Mouse (Mus musculus) liver, embryonic 15.5 days (tissue): Measurements from ENCODE around the gene 3110009E18Rik. TPM values are rescaled to one million over a fixed set of nuclear protein-coding genes. Genes with fewer than 3 reads are reported as not detected.
A peak's percentile ranks its signal among the peaks of the same experiment; 100 is the strongest.

ENCODE experiments used
- ATAC-seq: fragments of 200-750 bp; cut with Nextera tagmentation; 2 replicates; pipeline ENCODE4 v1.8.0; 2017; ENCODE audit warnings: moderate number of reproducible peaks, mild to moderate bottlenecking, moderate library complexity; ENCODE audit not compliant: insufficient read depth
- H3K27ac ChIP-seq: fragments of 300-500 bp; sonication (generic); replicated peaks from 2 replicates; pipeline ENCODE4 v1.5.1; 2015; ENCODE audit warnings: mild to moderate bottlenecking, inconsistent platforms
- H3K27me3 ChIP-seq: fragments of 300-500 bp; sonication (generic); 2 replicates; pipeline ENCODE4 v1.6.1; 2015; ENCODE audit warnings: mild to moderate bottlenecking, inconsistent platforms
- H3K36me3 ChIP-seq: fragments of 300-500 bp; sonication (generic); replicated peaks from 2 replicates; pipeline ENCODE4 v1.6.1; 2015; ENCODE audit warnings: moderate library complexity, mild to moderate bottlenecking, inconsistent platforms
- H3K4me1 ChIP-seq: fragments of 300-500 bp; sonication (generic); replicated peaks from 2 replicates; pipeline ENCODE4 v1.6.1; 2015; ENCODE audit warnings: inconsistent platforms
- H3K4me2 ChIP-seq: fragments of 300-500 bp; sonication (generic); 2 replicates; pipeline ENCODE4 v1.6.1; 2015; ENCODE audit warnings: moderate library complexity, mild to moderate bottlenecking, inconsistent platforms
- H3K4me3 ChIP-seq: fragments of 300-500 bp; sonication (generic); replicated peaks from 2 replicates; pipeline ENCODE4 v1.5.1; 2015; ENCODE audit warnings: mild to moderate bottlenecking, inconsistent platforms
- H3K9ac ChIP-seq: fragments of 300-500 bp; sonication (generic); 2 replicates; pipeline ENCODE4 v1.6.1; 2015; ENCODE audit warnings: moderate library complexity, mild to moderate bottlenecking, inconsistent platforms
- H3K9me3 ChIP-seq: fragments of 300-500 bp; sonication (generic); replicated peaks from 2 replicates; pipeline ENCODE4 v1.6.1; 2016; ENCODE audit warnings: inconsistent platforms
- WGBS: fragments of 180-500 bp; shearing (Covaris S2); methylation state at CpG from one replicate; pipeline ENCODE4 v1.1.7; 2015; ENCODE audit warnings: mixed read lengths; ENCODE audit not compliant: insufficient replicate concordance; 5-methylcytosine and 5-hydroxymethylcytosine counted together
- polyA plus RNA-seq: library from polyadenylated mRNA; unstranded; fragments of >200 nt; fragmentation: Nextera tagmentation; extraction: Ambion mirVana; gene quantifications from 2 replicates; pipeline ENCODE4 v1.2.1, GENCODE M21; 2015

Gene 3110009E18Rik
- polyA plus RNA-seq: 4.9 and 5.8 TPM in 2 replicates

DNA sequence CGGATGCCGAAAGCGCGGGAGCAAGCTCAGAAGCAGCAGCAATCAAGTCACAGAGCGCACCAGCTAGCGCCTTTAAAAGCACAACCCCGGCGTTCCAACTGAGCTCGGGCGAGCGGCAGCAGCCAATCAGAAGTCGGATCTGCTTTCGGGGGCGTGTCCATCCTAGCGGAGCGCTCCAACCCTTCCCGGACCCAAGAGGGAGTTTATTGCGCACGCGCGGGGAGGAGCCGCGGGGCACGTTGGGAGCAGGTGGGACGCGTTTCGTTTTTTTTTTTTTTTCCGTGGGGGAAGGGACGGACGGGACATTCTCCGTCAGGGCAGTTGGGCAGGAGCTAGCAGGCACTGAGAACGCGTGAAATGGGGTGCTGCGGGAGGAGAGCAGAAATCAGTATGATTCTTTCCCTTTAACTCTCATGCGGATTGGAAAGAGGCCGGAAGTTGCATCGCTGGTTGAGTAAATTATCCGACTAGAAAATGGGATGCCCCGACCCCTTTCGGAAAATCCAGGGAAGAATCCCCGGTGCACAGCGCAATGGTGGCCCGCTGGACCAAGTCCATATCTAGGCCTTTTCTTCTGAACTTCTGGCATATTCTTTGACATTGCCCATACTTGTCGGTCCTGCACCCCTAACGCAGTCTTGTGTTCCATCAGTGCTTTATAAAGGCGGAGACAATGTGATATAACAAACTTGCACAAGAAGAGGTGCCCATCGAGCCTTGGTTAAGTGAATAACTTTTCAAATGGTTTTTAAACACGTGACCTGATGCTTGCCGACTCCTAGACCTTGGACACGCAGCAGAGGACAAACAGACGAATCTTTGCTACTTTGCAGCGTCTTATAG lies at the start of gene 3110009E18Rik, which contains the start of gene Dbi:
3110009E18Rik (plus strand) TSS at position 219 of the 843 bp plus-strand sequence.
Dbi (minus strand) TSS at position 110 of the 843 bp plus-strand sequence.
- peak within 1 kb of the TSS; percentile 72 for H3K4me3 ChIP-seq
- peaks cover 16% of the 10 kb centered on the region for H3K36me3 ChIP-seq
- WGBS: 1% methylated on average over 51 of the region's 52 CpGs
- peak within 1 kb of the TSS; percentile 96 for H3K4me2 ChIP-seq
- H3K4me1 ChIP-seq: peaks cover 42% of the 10 kb centered on the region
- peak within 1 kb of the TSS; percentile 89 for H3K27ac ChIP-seq
- H3K9me3 ChIP-seq: no peaks in the 10 kb centered on the region
- H3K27me3 ChIP-seq: no peaks in the 10 kb centered on the region
- H3K9ac ChIP-seq: peak within 1 kb of the TSS; percentile 67
- ATAC-seq: peak; percentile 84

- H3K27ac ChIP-seq: peak overlapping the region; percentile 73
- ATAC-seq: peak; percentile 36; the same call in 1 of the 2 replicates
Observed at GRCm38 (mm10) chr1:120072900-120073299, 48.1 kb upstream of the 3110009E18Rik start.

DNA sequence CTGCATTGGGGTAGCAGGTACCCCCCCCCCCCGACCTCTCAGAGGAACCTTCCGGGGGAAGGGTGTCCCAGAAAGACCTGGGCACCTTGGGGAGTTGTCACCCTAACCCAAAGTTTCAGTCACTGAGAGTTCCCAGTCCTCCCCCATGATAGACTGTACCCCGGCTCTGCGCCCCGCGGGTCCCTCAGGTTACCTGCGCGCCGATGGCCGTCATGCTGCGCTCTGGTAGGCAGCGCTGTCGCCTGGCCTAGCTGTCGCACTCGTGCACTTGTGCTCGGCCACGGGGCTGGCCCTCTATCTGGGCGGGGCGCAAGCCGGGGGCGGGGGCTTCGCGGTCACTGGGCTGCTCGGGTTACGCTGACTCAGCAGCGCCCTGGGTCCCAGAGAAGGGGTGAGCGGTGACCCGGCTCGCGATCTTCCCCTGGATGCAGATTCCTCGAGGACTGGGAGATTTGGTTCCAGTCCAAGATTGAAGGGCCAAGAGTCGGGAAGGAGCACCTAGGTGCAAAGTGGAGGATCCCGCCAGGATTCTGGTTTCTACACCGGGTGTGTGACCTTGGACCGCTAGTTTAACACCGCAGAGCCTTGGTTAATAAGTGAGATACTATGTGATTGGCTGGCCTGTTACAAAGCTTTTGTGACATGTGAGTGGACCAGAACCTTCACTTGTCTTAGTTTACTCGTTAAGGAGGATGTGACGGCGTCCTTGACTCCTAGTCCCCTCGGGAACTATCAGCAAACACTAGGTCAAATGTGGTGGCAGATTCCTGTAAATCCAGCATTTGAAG lies 47.3 kb upstream of the 3110009E18Rik start, which contains the start of gene Tmem37:
Tmem37 (minus strand) TSS at position 556 of the 788 bp plus-strand sequence.
- 4% methylated on average over 40 of the region's 40 CpGs for WGBS
- peak within 1 kb of the TSS; percentile 73 for H3K27ac ChIP-seq

More at GRCm38 (mm10) chr1:120072900-120073299, 48.1 kb upstream of the 3110009E18Rik start:
- H3K9me3 ChIP-seq: no peaks in the 10 kb centered on the region
- no peak overlapping the region for H3K9ac ChIP-seq
- H3K4me2 ChIP-seq: peak overlapping the region; percentile 58
- peaks cover 29% of the 10 kb centered on the region for H3K27me3 ChIP-seq
- 8% methylated on average over 16 of the region's 16 CpGs for WGBS
- peaks cover 8% of the 10 kb centered on the region for H3K4me1 ChIP-seq
- H3K36me3 ChIP-seq: peaks cover under 1% of the 10 kb centered on the region; the same call in 1 of the 2 replicates
- peak overlapping the region; percentile 49 for H3K4me3 ChIP-seq

GRCm38 (mm10) chr1:120074307-120074702 lies 46.7 kb upstream of the 3110009E18Rik start:
- peak; percentile 4; the same call in 1 of the 2 replicates for ATAC-seq
- Histone ChIP-seq H3K27ac (peak overlapping the region; percentile 51; the same call in 1 of the 2 replicates), H3K4me2 (peak overlapping the region; percentile 58), H3K36me3 (no peaks in the 10 kb centered on the region), H3K27me3 (peaks cover 29% of the 10 kb centered on the region), H3K4me1 (peaks cover 4% of the 10 kb centered on the region), H3K9me3 (no peaks in the 10 kb centered on the region), H3K9ac (no peak overlapping the region), H3K4me3 (peak overlapping the region; percentile 49; the same call in 1 of the 2 replicates)
- WGBS: 18% methylated on average over 4 of the region's 4 CpGs

More for the DNA sequence above, 47.3 kb upstream of the 3110009E18Rik start, which contains the start of gene Tmem37:
- peaks cover 8% of the 10 kb centered on the region for H3K4me1 ChIP-seq
- H3K4me2 ChIP-seq: peak within 1 kb of the TSS; percentile 58
- no peaks in the 10 kb centered on the region for H3K36me3 ChIP-seq
- ATAC-seq: peak; percentile 50
- peak within 1 kb of the TSS; percentile 49 for H3K4me3 ChIP-seq
- peaks cover 29% of the 10 kb centered on the region for H3K27me3 ChIP-seq
- H3K9me3 ChIP-seq: no peaks in the 10 kb centered on the region
- H3K9ac ChIP-seq: peak within 1 kb of the TSS; percentile 23; the same call in 1 of the 2 replicates

- peaks cover 3% of the 10 kb centered on the region for H3K4me1 ChIP-seq
- H3K4me2 ChIP-seq: no peak overlapping the region
- H3K36me3 ChIP-seq: no peaks in the 10 kb centered on the region
- H3K9me3 ChIP-seq: no peaks in the 10 kb centered on the region
- H3K4me3 ChIP-seq: no peak overlapping the region
- no peak for ATAC-seq
- H3K9ac ChIP-seq: no peak overlapping the region
- WGBS: 67% methylated on average over 4 of the region's 4 CpGs
- peaks cover 29% of the 10 kb centered on the region for H3K27me3 ChIP-seq
- no peak overlapping the region for H3K27ac ChIP-seq
Observed at GRCm38 (mm10) chr1:120074931-120075330, 46.1 kb upstream of the 3110009E18Rik start.

DNA sequence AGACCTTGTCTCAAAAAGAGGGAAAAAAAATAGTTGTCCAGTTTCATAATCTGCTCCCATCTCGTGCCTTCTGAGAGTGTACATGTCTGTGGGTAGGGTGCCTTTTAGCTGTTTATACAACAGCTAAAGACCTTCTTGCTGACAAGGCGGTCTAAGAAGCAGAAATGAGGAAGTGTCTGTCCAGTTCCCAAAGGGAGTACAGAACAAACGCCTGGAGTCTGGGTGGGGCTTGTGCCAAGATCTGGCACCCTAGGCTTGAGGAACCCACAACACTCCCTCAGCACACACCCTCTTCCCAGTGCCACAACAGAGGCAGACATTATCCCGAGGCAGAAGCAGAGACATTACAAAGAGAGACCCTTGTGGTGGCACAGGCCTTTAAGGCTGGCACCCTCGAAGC lies 45.5 kb upstream of the 3110009E18Rik start:
- H3K9ac ChIP-seq: no peak overlapping the region
- peaks cover 29% of the 10 kb centered on the region for H3K27me3 ChIP-seq
- H3K27ac ChIP-seq: no peak overlapping the region
- peaks cover 3% of the 10 kb centered on the region for H3K4me1 ChIP-seq
- ATAC-seq: no peak
- H3K4me3 ChIP-seq: no peak overlapping the region
- no peak overlapping the region for H3K4me2 ChIP-seq
- H3K9me3 ChIP-seq: no peaks in the 10 kb centered on the region
- no peaks in the 10 kb centered on the region for H3K36me3 ChIP-seq
- 28% methylated on average over 5 of the region's 5 CpGs for WGBS

DNA sequence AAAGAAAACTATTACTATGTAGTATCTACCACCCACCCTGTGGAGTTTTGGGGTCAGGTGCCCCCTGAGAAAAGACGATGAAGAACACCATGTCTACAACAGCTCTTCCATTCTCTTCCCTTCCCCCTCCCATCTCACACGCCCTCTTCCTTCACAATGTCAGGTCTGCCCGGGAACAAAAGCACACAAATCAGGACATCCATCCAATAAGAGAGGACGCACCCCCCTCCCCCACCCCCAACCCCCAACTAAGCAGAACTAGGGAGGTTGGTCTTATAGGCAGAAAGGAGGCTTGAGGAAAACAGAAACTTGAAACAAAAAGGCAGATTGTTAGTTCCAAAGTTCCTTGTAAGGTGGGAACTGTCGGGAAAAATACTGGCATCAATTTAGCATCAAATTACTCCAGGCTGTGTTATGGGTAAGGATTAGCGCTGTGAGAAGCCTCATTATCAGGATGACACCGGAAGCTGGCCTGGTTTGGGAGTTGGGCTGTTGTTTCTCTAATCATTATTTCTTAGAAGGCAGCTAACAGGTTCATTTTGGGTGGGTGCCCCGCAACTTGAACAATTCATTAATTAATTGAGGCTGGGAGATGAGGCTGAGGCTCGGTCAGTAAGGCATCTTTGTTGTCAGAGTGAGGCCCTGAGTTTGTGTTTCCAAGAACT lies 43.1 kb upstream of the 3110009E18Rik start:
- H3K9ac ChIP-seq: no peak overlapping the region
- peaks cover 25% of the 10 kb centered on the region for H3K27me3 ChIP-seq
- no peaks in the 10 kb centered on the region for H3K36me3 ChIP-seq
- no peak overlapping the region for H3K4me2 ChIP-seq
- H3K4me1 ChIP-seq: peaks cover 3% of the 10 kb centered on the region; the same call in 1 of the 2 replicates
- 31% methylated on average over 9 of the region's 9 CpGs for WGBS
- H3K4me3 ChIP-seq: no peak overlapping the region
- no peak overlapping the region for H3K27ac ChIP-seq
- H3K9me3 ChIP-seq: no peaks in the 10 kb centered on the region
- no peak for ATAC-seq

GRCm38 (mm10) chr1:120080632-120081031 lies 40.4 kb upstream of the 3110009E18Rik start:
- Histone ChIP-seq H3K4me1 (peaks cover 14% of the 10 kb centered on the region), H3K9me3 (no peaks in the 10 kb centered on the region), H3K9ac (no peak overlapping the region), H3K36me3 (no peaks in the 10 kb centered on the region), H3K4me2 (no peak overlapping the region), H3K4me3 (no peak overlapping the region), H3K27me3 (no peaks in the 10 kb centered on the region), H3K27ac (no peak overlapping the region)
- ATAC-seq: no peak
- WGBS: 63% methylated on average over 1 of the region's 1 CpGs

DNA sequence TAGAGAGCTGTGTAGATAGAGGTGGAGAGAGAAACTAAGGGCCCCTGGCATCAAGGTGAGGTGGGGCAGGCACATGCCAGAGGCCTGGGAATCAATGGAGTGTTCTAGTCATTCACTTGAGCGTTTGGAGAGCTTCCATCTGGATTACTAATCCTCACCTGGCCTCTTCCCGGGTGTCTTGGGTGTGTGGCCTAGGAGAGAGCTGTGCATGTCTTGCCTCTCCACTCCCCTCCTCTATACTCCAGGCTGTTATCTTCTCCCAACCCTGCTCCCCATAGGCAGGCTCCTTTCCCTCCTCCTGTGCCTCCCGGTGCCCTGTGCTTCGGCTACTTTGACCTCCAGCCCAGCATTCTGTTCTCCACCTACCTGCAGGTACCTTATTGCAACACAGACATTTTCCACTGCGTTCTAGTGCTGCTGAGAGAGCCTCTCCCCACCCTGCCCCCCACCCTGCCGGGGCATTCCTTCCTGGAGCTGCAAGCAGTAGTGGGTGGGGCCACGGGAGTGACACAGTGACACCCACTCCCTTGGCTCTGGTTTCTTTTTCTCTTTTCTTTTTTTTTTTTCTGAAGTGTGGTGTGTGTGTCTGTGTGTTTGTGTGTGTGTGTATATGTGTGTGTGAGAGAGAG lies 37.9 kb upstream of the 3110009E18Rik start:
- Histone ChIP-seq H3K4me3 (no peak overlapping the region), H3K4me2 (peak overlapping the region; percentile 4; the same call in 1 of the 2 replicates), H3K4me1 (peaks cover 14% of the 10 kb centered on the region), H3K27ac (no peak overlapping the region; the same call in 1 of the 2 replicates), H3K9ac (no peak overlapping the region), H3K36me3 (no peaks in the 10 kb centered on the region), H3K27me3 (no peaks in the 10 kb centered on the region), H3K9me3 (no peaks in the 10 kb centered on the region)
- 27% methylated on average over 7 of the region's 7 CpGs for WGBS
- ATAC-seq: peak; percentile 66
